Mouse (Mus musculus): Measurements from ENCODE around the gene Naxd.

GRCm38 (mm10) chr8:11506074-11506473 is 8.8 kb downstream of the Naxd start:
- TF ChIP-seq GATA1 (IDR thresholded peaks at IDR 0.05; ENCODE audit: borderline replicate concordance, low read length), result no peak
- TF ChIP-seq FLI1 (IDR thresholded peaks at IDR 0.05; ENCODE audit: low read length), result no peak

Measured in megakaryocyte, embryonic 14.5 days (primary cell).